Mouse (Mus musculus): ENCODE measurements around the gene Pom121l12.

Gene Pom121l12

DNA sequence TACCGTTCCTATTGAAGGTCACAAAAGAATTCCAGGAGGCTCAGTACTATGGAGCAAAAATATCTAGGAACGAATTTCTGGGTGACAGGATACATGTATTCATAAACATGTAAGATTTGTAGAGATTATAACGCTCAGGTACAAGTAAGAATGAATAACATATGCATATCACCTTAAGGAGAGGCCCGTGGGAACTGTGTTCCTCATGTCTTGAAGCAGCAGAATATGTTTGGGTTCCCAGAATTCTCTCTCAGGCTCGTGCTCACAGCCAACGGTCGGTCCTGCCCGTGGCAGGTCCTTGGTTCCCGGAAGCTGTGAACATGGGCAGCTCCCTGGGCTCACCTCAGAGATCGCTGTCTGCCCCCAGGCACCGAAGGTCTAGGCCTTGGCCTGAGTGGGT, at the start of gene Pom121l12:
Gene Pom121l12, plus strand, starts transcription at position 301 of the 400 bp plus-strand sequence.
- in situ Hi-C loops (cut with MboI, MseI), result no loop called here

DNA sequence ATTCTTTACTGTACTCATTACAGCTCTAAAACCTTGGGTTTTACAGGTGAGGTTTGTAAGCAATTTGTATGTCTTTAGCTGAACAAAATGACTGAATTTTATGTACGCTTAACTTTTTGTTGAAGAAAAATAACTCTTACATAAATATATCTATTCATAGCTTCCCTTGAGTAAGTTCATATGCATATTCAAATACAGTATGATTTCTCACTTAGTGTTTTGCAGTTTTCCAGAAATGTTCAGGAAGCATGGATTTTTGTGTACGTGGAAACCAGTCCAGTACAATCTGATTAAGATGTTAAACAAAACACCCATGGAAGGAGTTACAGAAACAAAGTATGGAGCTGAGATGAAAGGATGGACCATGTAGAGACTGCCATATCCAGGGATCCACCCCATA, 12.8 kb downstream of the Pom121l12 start:
- in situ Hi-C loops (cut with MboI, MseI), result no loop called here

All from T-helper 2 cell (primary cell).